Mouse (Mus musculus) liver, embryonic 15.5 days (tissue): ENCODE results near the gene Rmnd1. TPM values are rescaled to one million over a fixed set of nuclear protein-coding genes. Genes with fewer than 3 reads are reported as not detected.

Experiments used
- ATAC-seq: fragments of 200-750 bp; cut with Nextera tagmentation; 2 replicates; pipeline ENCODE4 v1.8.0; 2017; ENCODE audit warnings: moderate number of reproducible peaks, mild to moderate bottlenecking, moderate library complexity; ENCODE audit not compliant: insufficient read depth
- H3K27ac ChIP-seq: fragments of 300-500 bp; sonication (generic); replicated peaks from 2 replicates; pipeline ENCODE4 v1.5.1; 2015; ENCODE audit warnings: mild to moderate bottlenecking, inconsistent platforms
- H3K27me3 ChIP-seq: fragments of 300-500 bp; sonication (generic); 2 replicates; pipeline ENCODE4 v1.6.1; 2015; ENCODE audit warnings: mild to moderate bottlenecking, inconsistent platforms
- H3K36me3 ChIP-seq: fragments of 300-500 bp; sonication (generic); replicated peaks from 2 replicates; pipeline ENCODE4 v1.6.1; 2015; ENCODE audit warnings: moderate library complexity, mild to moderate bottlenecking, inconsistent platforms
- H3K4me1 ChIP-seq: fragments of 300-500 bp; sonication (generic); replicated peaks from 2 replicates; pipeline ENCODE4 v1.6.1; 2015; ENCODE audit warnings: inconsistent platforms
- H3K4me2 ChIP-seq: fragments of 300-500 bp; sonication (generic); 2 replicates; pipeline ENCODE4 v1.6.1; 2015; ENCODE audit warnings: moderate library complexity, mild to moderate bottlenecking, inconsistent platforms
- H3K4me3 ChIP-seq: fragments of 300-500 bp; sonication (generic); replicated peaks from 2 replicates; pipeline ENCODE4 v1.5.1; 2015; ENCODE audit warnings: mild to moderate bottlenecking, inconsistent platforms
- H3K9ac ChIP-seq: fragments of 300-500 bp; sonication (generic); 2 replicates; pipeline ENCODE4 v1.6.1; 2015; ENCODE audit warnings: moderate library complexity, mild to moderate bottlenecking, inconsistent platforms
- H3K9me3 ChIP-seq: fragments of 300-500 bp; sonication (generic); replicated peaks from 2 replicates; pipeline ENCODE4 v1.6.1; 2016; ENCODE audit warnings: inconsistent platforms
- WGBS: fragments of 180-500 bp; shearing (Covaris S2); methylation state at CpG from one replicate; pipeline ENCODE4 v1.1.7; 2015; ENCODE audit warnings: mixed read lengths; ENCODE audit not compliant: insufficient replicate concordance; 5-methylcytosine and 5-hydroxymethylcytosine counted together
- polyA plus RNA-seq: library from polyadenylated mRNA; unstranded; fragments of >200 nt; fragmentation: Nextera tagmentation; extraction: Ambion mirVana; gene quantifications from 2 replicates; pipeline ENCODE4 v1.2.1, GENCODE M21; 2015

The Rmnd1 gene
- 17.2 and 19.0 TPM in 2 replicates for polyA plus RNA-seq

DNA sequence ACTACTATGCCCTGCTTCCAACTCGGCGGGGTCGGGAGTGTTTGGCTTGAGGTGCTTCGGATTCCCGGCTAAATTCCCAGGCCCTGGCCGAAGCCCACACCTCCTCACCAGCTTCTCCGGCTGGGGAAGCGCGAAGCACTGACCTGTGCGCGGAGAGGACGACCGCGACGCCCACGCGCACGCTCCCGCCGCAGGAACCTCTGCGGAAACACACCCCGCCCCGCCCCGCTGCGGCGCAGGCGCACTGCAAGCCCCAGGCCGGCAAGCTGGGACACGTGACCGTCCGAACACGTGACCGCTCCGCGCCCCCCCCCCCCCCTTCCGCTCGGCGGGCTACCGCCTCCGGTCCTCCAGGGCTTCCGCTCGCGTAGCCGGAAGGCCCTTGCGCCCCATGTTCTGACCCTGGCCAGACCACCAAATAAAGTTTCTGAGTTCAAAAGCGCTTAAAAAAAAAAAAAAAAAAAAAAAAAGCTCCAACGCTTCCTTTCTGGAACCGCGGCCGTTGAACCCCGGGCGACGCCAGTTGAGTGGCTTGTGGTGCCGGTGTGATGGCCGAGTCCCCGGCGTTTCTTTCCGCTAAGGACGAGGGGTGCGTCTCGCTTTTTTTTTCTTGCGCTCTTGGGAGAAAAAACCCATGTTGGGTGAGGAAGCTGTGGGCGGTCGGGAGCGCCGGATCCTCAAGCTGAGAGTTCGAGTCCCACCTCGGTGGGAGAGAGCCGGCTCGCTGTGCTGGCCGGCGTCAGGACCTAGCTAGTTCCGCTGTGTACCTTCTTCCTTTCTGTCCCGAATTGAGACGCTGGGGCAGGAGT is at the start of gene Rmnd1, which contains the start of gene Armt1:
TSS of gene Rmnd1 (minus strand) at position 266 of the 809 bp plus-strand sequence.
TSS of gene Armt1 (plus strand) at position 345 of the 809 bp plus-strand sequence.
- H3K9me3 ChIP-seq, result no peaks in the 10 kb centered on the region
- no peaks in the 10 kb centered on the region for H3K27me3 ChIP-seq
- peak within 1 kb of the TSS; percentile 86 for H3K9ac ChIP-seq
- H3K27ac ChIP-seq, result peak within 1 kb of the TSS; percentile 90
- peaks cover 49% of the 10 kb centered on the region for H3K4me1 ChIP-seq
- H3K4me2 ChIP-seq, result peak within 1 kb of the TSS; percentile 90
- under 1% methylated on average over 75 of the region's 75 CpGs for WGBS
- H3K4me3 ChIP-seq, result peak within 1 kb of the TSS; percentile 85
- ATAC-seq, result peak; percentile 96
- peaks cover 28% of the 10 kb centered on the region for H3K36me3 ChIP-seq

DNA sequence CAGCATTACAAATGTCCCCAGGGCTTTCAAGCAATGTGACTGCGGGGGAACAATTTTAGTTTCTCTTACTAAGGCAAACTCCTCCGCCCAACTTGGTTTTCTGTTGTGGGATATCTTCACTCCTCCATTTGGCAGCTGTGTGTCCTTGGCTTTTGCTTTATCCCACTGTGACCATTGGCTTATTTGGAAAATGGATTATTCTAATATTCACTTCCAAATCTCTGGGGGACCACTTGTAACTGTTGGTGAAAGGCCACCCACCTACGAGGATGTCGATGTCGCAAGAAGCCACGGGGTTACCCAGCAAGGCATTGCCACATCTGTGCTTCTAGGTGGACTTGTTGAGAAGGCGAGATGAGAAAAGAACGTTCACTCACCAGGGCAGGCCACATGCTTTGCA is 49.5 kb upstream of the Rmnd1 start:
- Histone ChIP-seq H3K27me3 (no peaks in the 10 kb centered on the region), H3K36me3 (no peaks in the 10 kb centered on the region), H3K9me3 (no peaks in the 10 kb centered on the region), H3K4me2 (no peak overlapping the region), H3K9ac (no peak overlapping the region), H3K27ac (no peak overlapping the region), H3K4me3 (no peak overlapping the region), H3K4me1 (0 out of 2 replicates have a peak, but pooled peaks cover 4% of the 10 kb centered on the region)
- ATAC-seq, result no peak
- WGBS, result 52% methylated on average over 8 of the region's 8 CpGs

DNA sequence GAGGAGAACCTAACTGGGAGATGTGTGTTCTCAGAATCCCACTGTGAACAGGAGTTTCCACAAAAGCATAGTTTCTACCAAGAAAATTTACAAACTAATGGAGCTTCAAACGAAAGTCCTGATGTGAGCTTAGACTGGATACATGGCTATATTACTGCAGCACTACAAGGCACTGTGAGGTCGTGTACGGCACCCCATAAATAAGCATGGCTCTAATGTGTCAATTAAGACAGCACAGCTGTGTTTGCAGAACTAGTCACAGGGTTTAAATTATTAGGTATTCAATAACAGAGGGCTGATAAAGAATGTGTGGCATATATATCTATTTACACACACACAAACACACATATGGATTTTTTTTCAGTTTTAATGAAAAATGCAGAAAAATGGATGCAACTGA is 48.7 kb upstream of the Rmnd1 start:
- WGBS, result 62% methylated on average over 3 of the region's 3 CpGs
- Histone ChIP-seq H3K9ac (no peak overlapping the region), H3K9me3 (no peaks in the 10 kb centered on the region), H3K27ac (no peak overlapping the region), H3K4me2 (no peak overlapping the region), H3K36me3 (no peaks in the 10 kb centered on the region), H3K27me3 (no peaks in the 10 kb centered on the region), H3K4me1 (0 out of 2 replicates have a peak, but pooled peaks cover 4% of the 10 kb centered on the region), H3K4me3 (no peak overlapping the region)
- no peak for ATAC-seq

DNA sequence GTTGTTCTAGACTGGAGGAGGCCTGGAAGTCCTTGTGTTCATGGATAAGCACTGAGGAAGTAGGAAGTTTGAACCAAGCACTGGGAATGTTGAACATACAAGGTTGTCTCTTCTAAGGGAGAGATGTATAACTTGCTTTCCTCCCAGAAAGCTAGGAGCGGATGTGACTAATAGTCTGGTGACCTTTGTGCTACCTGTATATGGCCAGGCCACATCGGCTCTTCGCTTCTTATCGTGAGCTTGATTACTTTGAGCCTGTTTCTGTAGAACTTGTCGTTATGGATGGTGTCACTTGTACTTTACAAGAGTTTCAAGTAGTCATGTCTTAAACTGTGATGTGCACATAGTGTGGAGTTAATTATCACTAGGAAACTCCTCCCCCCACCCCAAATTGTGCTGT is 44.4 kb upstream of the Rmnd1 start:
- Histone ChIP-seq H3K9ac (no peak overlapping the region), H3K4me2 (no peak overlapping the region), H3K9me3 (no peaks in the 10 kb centered on the region), H3K4me3 (no peak overlapping the region), H3K27ac (no peak overlapping the region), H3K27me3 (no peaks in the 10 kb centered on the region), H3K4me1 (no peaks in the 10 kb centered on the region), H3K36me3 (no peaks in the 10 kb centered on the region)
- no peak for ATAC-seq
- WGBS, result 78% methylated on average over 5 of the region's 5 CpGs

DNA sequence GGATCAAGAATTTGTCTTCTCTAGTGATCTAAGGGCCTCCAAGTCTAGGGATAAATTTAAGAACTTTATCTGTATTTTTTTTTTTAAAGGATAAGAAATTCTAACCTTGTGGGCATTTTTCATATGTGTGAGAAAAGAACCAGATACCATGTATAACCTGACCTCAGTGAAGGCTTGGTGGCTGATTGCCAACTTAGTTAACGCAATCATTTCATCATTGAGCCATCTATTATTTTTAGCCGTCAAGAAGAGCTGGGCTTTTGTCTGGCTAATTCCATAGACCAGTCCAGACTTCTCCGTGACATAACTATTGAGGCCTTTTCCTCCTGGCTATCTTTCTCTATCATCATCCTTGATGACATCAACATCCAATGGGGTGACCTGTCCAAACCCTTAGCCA is 43.2 kb upstream of the Rmnd1 start:
- Histone ChIP-seq H3K27ac (no peak overlapping the region), H3K4me1 (no peaks in the 10 kb centered on the region), H3K36me3 (no peaks in the 10 kb centered on the region), H3K27me3 (no peaks in the 10 kb centered on the region), H3K9ac (no peak overlapping the region), H3K4me2 (no peak overlapping the region), H3K4me3 (no peak overlapping the region), H3K9me3 (no peaks in the 10 kb centered on the region)
- no peak for ATAC-seq
- WGBS, result 71% methylated on average over 3 of the region's 3 CpGs

DNA sequence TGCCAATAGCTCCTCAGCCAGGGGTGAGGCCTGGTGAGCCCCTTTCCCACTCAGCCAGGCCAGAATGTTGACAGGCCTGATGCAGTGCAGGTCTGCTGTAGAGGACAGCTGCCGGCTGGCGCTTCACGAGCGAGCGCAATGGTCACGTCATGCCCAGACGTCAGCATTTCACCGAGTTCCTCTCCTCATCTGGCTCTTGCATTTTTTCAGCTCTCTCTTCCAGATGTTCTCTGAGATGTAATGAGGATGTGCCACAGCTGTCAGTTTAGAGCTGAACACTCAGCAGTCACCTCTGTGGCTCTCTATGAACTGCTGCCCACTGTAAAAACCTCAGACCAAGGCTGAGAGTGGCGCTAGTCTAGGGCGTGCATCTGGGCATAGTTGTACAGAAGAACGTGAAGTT is 41.4 kb upstream of the Rmnd1 start:
- Histone ChIP-seq H3K9me3 (no peaks in the 10 kb centered on the region), H3K36me3 (no peaks in the 10 kb centered on the region), H3K4me3 (no peak overlapping the region), H3K27ac (no peak overlapping the region), H3K4me2 (no peak overlapping the region), H3K9ac (no peak overlapping the region), H3K4me1 (no peaks in the 10 kb centered on the region), H3K27me3 (no peaks in the 10 kb centered on the region)
- no peak for ATAC-seq
- 78% methylated on average over 11 of the region's 11 CpGs for WGBS

DNA sequence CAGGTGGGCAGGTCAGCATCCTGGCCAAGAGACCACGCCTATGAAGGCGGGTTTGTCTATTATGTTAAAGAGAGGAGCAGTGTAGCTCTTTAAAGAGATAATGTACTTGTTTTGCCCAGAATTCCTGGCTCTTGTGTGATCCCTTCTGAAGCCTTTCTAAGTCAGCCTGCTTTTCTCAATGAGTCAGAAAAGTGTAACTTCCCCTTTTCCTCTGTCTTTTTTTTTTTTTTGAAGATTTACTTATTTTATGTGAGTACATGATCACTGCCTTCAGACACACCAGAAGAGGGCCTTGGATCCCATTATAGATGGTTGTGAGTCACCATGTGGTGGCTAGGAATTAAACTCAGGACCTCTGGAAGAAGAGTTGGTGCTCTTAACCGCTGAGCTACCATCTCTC is 37.2 kb upstream of the Rmnd1 start:
- no peak overlapping the region for H3K27ac ChIP-seq
- no peak overlapping the region for H3K9ac ChIP-seq
- 51% methylated on average over 3 of the region's 3 CpGs for WGBS
- ATAC-seq, result no peak
- H3K27me3 ChIP-seq, result no peaks in the 10 kb centered on the region
- H3K4me3 ChIP-seq, result no peak overlapping the region
- H3K9me3 ChIP-seq, result no peaks in the 10 kb centered on the region
- no peak overlapping the region for H3K4me2 ChIP-seq
- no peaks in the 10 kb centered on the region for H3K4me1 ChIP-seq
- H3K36me3 ChIP-seq, result no peaks in the 10 kb centered on the region

DNA sequence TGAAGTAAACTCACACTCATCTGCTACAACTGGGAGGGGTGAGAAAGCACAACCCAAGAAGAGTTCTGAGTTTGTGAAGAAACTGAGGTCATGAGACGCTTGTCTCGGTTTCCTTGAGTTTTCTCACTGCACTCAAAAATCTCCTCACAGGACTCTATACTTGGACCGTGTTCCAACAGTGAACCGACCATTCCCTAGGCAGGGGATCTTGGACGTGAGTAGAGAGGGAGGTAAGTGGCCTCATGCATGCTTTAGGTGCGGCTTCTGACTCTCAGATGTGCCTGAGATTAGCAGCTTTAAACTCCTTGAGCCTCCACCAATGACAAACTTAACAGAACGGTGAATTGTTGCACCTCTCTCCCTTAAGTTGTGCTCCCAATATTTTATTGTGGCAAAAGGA is 33.6 kb upstream of the Rmnd1 start:
- H3K4me2 ChIP-seq, result no peak overlapping the region
- no peak overlapping the region for H3K27ac ChIP-seq
- no peak overlapping the region for H3K4me3 ChIP-seq
- H3K4me1 ChIP-seq, result no peaks in the 10 kb centered on the region
- H3K27me3 ChIP-seq, result no peaks in the 10 kb centered on the region
- ATAC-seq, result no peak
- 63% methylated on average over 7 of the region's 7 CpGs for WGBS
- no peak overlapping the region for H3K9ac ChIP-seq
- H3K36me3 ChIP-seq, result no peaks in the 10 kb centered on the region
- H3K9me3 ChIP-seq, result no peaks in the 10 kb centered on the region

DNA sequence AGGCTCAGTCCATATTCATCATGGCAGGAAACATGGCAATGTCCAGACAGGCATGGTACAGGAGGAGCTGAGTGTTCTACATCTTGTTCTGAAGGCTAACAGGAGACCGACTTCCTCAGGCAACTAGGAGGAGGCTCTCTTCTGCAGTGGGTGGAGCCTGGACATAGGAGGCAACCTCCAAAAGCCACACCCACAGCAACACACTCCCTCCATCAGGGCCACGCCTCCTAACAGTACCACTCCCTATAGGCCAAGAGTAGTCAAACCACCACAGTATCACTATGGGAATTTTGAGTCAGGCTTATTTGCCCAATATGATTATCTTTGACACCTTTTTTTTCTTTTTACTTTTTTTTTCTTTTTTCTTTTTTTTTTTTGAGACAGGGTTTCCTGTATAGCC is 28.0 kb upstream of the Rmnd1 start:
- Histone ChIP-seq H3K4me3 (no peak overlapping the region), H3K27ac (no peak overlapping the region), H3K27me3 (no peaks in the 10 kb centered on the region), H3K4me2 (no peak overlapping the region), H3K9ac (no peak overlapping the region), H3K9me3 (no peaks in the 10 kb centered on the region), H3K4me1 (no peaks in the 10 kb centered on the region), H3K36me3 (peaks cover 4% of the 10 kb centered on the region; the same call in 1 of the 2 replicates)
- peak; percentile 70 for ATAC-seq
- WGBS, result 66% methylated on average over 2 of the region's 2 CpGs

DNA sequence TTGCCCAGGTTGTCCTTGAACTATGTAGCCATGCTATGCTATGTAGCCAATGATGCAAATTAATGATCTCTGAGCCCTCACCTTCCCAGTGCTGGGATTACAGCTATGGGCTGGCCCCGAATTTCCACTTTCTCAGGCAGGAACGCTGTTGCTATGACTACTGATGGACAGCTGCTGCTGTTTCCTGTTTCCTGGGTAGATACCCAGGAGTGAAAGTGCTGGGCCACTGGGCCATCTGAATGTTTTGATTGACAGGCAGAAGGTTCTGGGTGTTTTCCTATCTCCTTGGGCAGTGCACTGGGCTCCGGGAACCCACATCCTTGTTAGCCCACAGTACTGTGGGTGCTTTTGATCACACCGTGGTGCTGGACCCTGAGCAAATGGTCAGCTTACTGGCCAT is 24.2 kb upstream of the Rmnd1 start:
- H3K36me3 ChIP-seq, result peaks cover 24% of the 10 kb centered on the region
- ATAC-seq, result no peak
- no peak overlapping the region for H3K27ac ChIP-seq
- H3K4me1 ChIP-seq, result no peaks in the 10 kb centered on the region
- H3K9me3 ChIP-seq, result no peaks in the 10 kb centered on the region
- no peak overlapping the region for H3K4me2 ChIP-seq
- H3K4me3 ChIP-seq, result no peak overlapping the region
- WGBS, result 23% methylated on average over 4 of the region's 4 CpGs
- no peak overlapping the region for H3K9ac ChIP-seq
- H3K27me3 ChIP-seq, result no peaks in the 10 kb centered on the region

DNA sequence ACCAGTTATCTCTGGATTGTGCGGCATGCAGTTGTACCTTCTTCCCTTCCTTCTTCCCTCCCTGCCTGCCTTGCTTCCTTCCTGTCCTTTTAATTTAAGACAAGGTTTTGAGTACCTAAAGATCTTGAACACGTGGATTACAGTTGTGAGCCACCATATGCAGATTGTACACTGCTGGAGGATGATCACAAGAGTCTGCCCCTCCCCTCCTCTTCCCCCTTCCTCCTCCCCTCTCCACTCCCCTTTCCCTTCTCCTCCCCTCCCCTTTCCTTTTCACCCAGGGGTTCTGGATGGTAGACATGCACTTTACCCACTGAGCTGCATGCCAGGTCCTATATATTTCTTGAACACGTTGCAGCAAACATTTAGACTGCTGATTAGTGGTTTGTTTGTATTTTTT is 3.2 kb upstream of the Rmnd1 start:
- Histone ChIP-seq H3K4me2 (no peak overlapping the region), H3K4me1 (peaks cover 31% of the 10 kb centered on the region), H3K4me3 (no peak overlapping the region), H3K36me3 (peaks cover 51% of the 10 kb centered on the region), H3K9me3 (no peaks in the 10 kb centered on the region), H3K27me3 (no peaks in the 10 kb centered on the region), H3K27ac (no peak overlapping the region), H3K9ac (no peak overlapping the region)
- no peak for ATAC-seq
- 71% methylated on average over 3 of the region's 3 CpGs for WGBS
